Mouse (Mus musculus) heart, adult 2 months (tissue): Measurements from ENCODE around the gene Fasn.

Experiments used
- CTCF ChIP-seq: fragments of 200-600 bp; IDR thresholded peaks from 2 replicates; pipeline ENCODE4 v1.8.1; 2022; ENCODE audit warnings: antibody characterized with exemption, mild to moderate bottlenecking, moderate library complexity
- EP300 ChIP-seq: fragments of 200-500 bp; IDR thresholded peaks from 2 replicates; pipeline ENCODE4 v1.6.1; 2011; ENCODE audit warnings: low read depth, low read length, control low read depth; ENCODE audit not compliant: insufficient read depth
- POLR2A ChIP-seq: fragments of 200-500 bp; IDR thresholded peaks from 2 replicates; pipeline ENCODE4 v1.6.1; 2011; ENCODE audit warnings: mild to moderate bottlenecking, low read depth, low read length, control low read depth; ENCODE audit not compliant: insufficient read depth

- TF ChIP-seq EP300: no peak
- no peak for TF ChIP-seq CTCF
- TF ChIP-seq POLR2A: no peak
These were observed 798 bp downstream of the Fasn start for GRCm38 (mm10) chr11:120823551-120823947.
